Mouse (Mus musculus) kidney, adult 2 months (tissue): ENCODE results near the gene Upf2.

Source experiments
- CTCF ChIP-seq: fragments of 200-500 bp; conservative IDR thresholded peaks from 2 replicates; pipeline ENCODE4 v1.5.1; 2011; ENCODE audit warnings: low read depth, mild to moderate bottlenecking, control low read depth, low read length, moderate library complexity, mixed read lengths; ENCODE audit not compliant: insufficient read depth, insufficient read length
- POLR2A ChIP-seq: fragments of 200-500 bp; IDR thresholded peaks from one replicate; pipeline ENCODE4 v1.6.1; 2011; ENCODE audit warnings: low read depth, low read length, control low read depth

GRCm38 (mm10) chr2:6080037-6080436 is 128.8 kb downstream of the Upf2 start:
- TF ChIP-seq CTCF = no peak
- TF ChIP-seq POLR2A = no peak
